Mouse (Mus musculus) CH12.LX (cell line): ENCODE results near the gene Agmo. TPM values are rescaled to one million over a fixed set of nuclear protein-coding genes. Genes with fewer than 3 reads are reported as not detected.

Experiments used
- DNase-seq: peaks from one replicate; pipeline ENCODE4 v3.0.0-alpha.2; 2013; ENCODE audit errors: extremely low read depth
- H3K27ac ChIP-seq: 2 replicates; pipeline ENCODE4 v1.5.1; 2012; ENCODE audit warnings: low read depth, mild to moderate bottlenecking, control low read depth, moderate library complexity; ENCODE audit not compliant: insufficient read depth
- H3K27me3 ChIP-seq: replicated peaks from 2 replicates; pipeline ENCODE3; 2012; ENCODE audit warnings: inconsistent platforms
- H3K36me3 ChIP-seq, 2 experiments: replicated peaks in 1 of 2; 2 replicates each; pipeline versions ENCODE3 to v1.6.1; 2012; ENCODE audit warnings: inconsistent platforms in 1 of 2, low read length in 1 of 2, mild to moderate bottlenecking in 1 of 2, mixed read lengths in 1 of 2, moderate library complexity in 1 of 2; ENCODE audit not compliant: control insufficient read depth in 1 of 2, insufficient read depth in 1 of 2
- H3K4me1 ChIP-seq, 2 experiments: 2 replicates each; pipeline ENCODE4 v1.6.1; 2012; ENCODE audit warnings: inconsistent platforms in 1 of 2, moderate library complexity in 1 of 2; ENCODE audit not compliant: insufficient read depth in 2 of 2, control insufficient read depth in 1 of 2
- H3K4me2 ChIP-seq: 2 replicates; pipeline ENCODE4 v1.6.1; 2012; ENCODE audit warnings: low read depth, mild to moderate bottlenecking, control low read depth; ENCODE audit not compliant: poor library complexity, insufficient read depth, severe bottlenecking
- H3K4me3 ChIP-seq, 3 experiments: fragments of 150-350 bp in 1 of 3; sonication (generic) in 1 of 3; replicated peaks in 1 of 3; 2 replicates each; pipeline versions ENCODE3 to v1.5.1; 2011 to 2012; ENCODE audit warnings: low read depth in 2 of 3, low read length in 2 of 3, mild to moderate bottlenecking in 2 of 3, moderate library complexity in 2 of 3, control low read depth in 1 of 3, improper control_type of control experiment in 1 of 3, inconsistent platforms in 1 of 3, mixed read lengths in 1 of 3; ENCODE audit not compliant: poor library complexity in 1 of 3
- H3K79me2 ChIP-seq: replicated peaks from 2 replicates; pipeline ENCODE4 v1.6.1; 2012; ENCODE audit warnings: mild to moderate bottlenecking, moderate library complexity; ENCODE audit not compliant: control insufficient read depth, poor library complexity, insufficient read depth, severe bottlenecking; ENCODE audit errors: extremely low read depth
- H3K9ac ChIP-seq: 2 replicates; pipeline ENCODE4 v1.6.1; 2012; ENCODE audit warnings: low read depth, mild to moderate bottlenecking, control low read depth, moderate library complexity; ENCODE audit not compliant: insufficient read depth
- H3K9me3 ChIP-seq: replicated peaks from 2 replicates; pipeline ENCODE3; 2012; ENCODE audit warnings: low read length, inconsistent platforms, mixed read lengths
- CHD1 ChIP-seq: IDR thresholded peaks from 2 replicates; pipeline ENCODE4 v1.6.1; 2012; ENCODE audit warnings: low read depth, low read length, improper control_type of control experiment, inconsistent platforms
- CHD2 ChIP-seq: IDR thresholded peaks from 2 replicates; pipeline ENCODE4 v1.6.1; 2011; ENCODE audit warnings: low read length, improper control_type of control experiment
- CTCF ChIP-seq, 2 experiments: IDR thresholded peaks in 1 of 2; conservative IDR thresholded peaks in 1 of 2; 2 replicates each; pipeline ENCODE4 v1.5.1; 2011 to 2012; ENCODE audit warnings: low read depth in 2 of 2, low read length in 2 of 2, improper control_type of control experiment in 1 of 2, inconsistent platforms in 1 of 2, mild to moderate bottlenecking in 1 of 2, moderate library complexity in 1 of 2
- E2F4 ChIP-seq: IDR thresholded peaks from 2 replicates; pipeline ENCODE4 v1.6.1; 2011; ENCODE audit warnings: low read depth, low read length, improper control_type of control experiment; ENCODE audit not compliant: insufficient replicate concordance
- ELF1 ChIP-seq: IDR thresholded peaks from 2 replicates; pipeline ENCODE4 v1.6.1; 2014; ENCODE audit warnings: low read depth, mild to moderate bottlenecking, inconsistent platforms, low read length, improper control_type of control experiment
- IRF4 ChIP-seq: IDR thresholded peaks from 2 replicates; pipeline ENCODE4 v1.6.1; 2014; ENCODE audit warnings: low read depth, mild to moderate bottlenecking, inconsistent platforms, low read length, improper control_type of control experiment
- JUN ChIP-seq: IDR thresholded peaks from 2 replicates; pipeline ENCODE4 v1.6.1; 2011; ENCODE audit warnings: low read depth, mild to moderate bottlenecking, low read length, improper control_type of control experiment, moderate library complexity; ENCODE audit not compliant: insufficient read depth
- JUND ChIP-seq: conservative IDR thresholded peaks from 2 replicates; pipeline ENCODE4 v1.6.1; 2011; ENCODE audit warnings: low read depth, low read length, improper control_type of control experiment
- MAFK ChIP-seq: IDR thresholded peaks from 2 replicates; pipeline ENCODE4 v1.6.1; 2011; ENCODE audit warnings: low read length, improper control_type of control experiment; ENCODE audit not compliant: insufficient replicate concordance
- MEF2A ChIP-seq: IDR thresholded peaks from 2 replicates; pipeline ENCODE4 v1.6.1; 2014; ENCODE audit warnings: low read depth, mild to moderate bottlenecking, inconsistent platforms, low read length, improper control_type of control experiment, borderline replicate concordance
- NRF1 ChIP-seq: IDR thresholded peaks from 2 replicates; pipeline ENCODE4 v1.6.1; 2014; ENCODE audit warnings: low read depth, mild to moderate bottlenecking, inconsistent platforms, low read length, improper control_type of control experiment, moderate library complexity
- PAX5 ChIP-seq: IDR thresholded peaks from 2 replicates; pipeline ENCODE4 v1.6.1; 2012; ENCODE audit warnings: low read length, inconsistent platforms, mixed read lengths
- POLR2A ChIP-seq: IDR thresholded peaks from 2 replicates; pipeline ENCODE4 v1.6.1; 2011; ENCODE audit warnings: low read depth, mild to moderate bottlenecking, improper control_type of control experiment, low read length
- POLR2AphosphoS2 ChIP-seq: IDR thresholded peaks from 2 replicates; pipeline ENCODE4 v1.6.1; 2011; ENCODE audit warnings: low read depth, low read length, improper control_type of control experiment
- RAD21 ChIP-seq: IDR thresholded peaks from 2 replicates; pipeline ENCODE4 v1.6.1; 2011; ENCODE audit warnings: low read depth, mild to moderate bottlenecking, low read length, improper control_type of control experiment, moderate library complexity
- RCOR1 ChIP-seq: conservative IDR thresholded peaks from 2 replicates; pipeline ENCODE4 v1.6.1; 2012; ENCODE audit warnings: low read depth, mild to moderate bottlenecking, inconsistent platforms, low read length, improper control_type of control experiment
- TCF12 ChIP-seq: IDR thresholded peaks from 2 replicates; pipeline ENCODE4 v1.6.1; 2014; ENCODE audit warnings: low read depth, mild to moderate bottlenecking, inconsistent platforms, low read length, improper control_type of control experiment
- UBTF ChIP-seq: IDR thresholded peaks from 2 replicates; pipeline ENCODE4 v1.6.1; 2012; ENCODE audit warnings: low read depth, mild to moderate bottlenecking, inconsistent platforms, low read length, improper control_type of control experiment, moderate library complexity
- ZC3H11A ChIP-seq: IDR thresholded peaks from 2 replicates; pipeline ENCODE4 v1.6.1; 2012; ENCODE audit warnings: low read depth, mild to moderate bottlenecking, inconsistent platforms, low read length, improper control_type of control experiment
- ZMIZ1 ChIP-seq: IDR thresholded peaks from 2 replicates; pipeline ENCODE4 v1.6.1; 2012; ENCODE audit warnings: low read depth, mild to moderate bottlenecking, inconsistent platforms, low read length, improper control_type of control experiment
- ZNF384 ChIP-seq: IDR thresholded peaks from 2 replicates; pipeline ENCODE4 v1.6.1; 2012; ENCODE audit warnings: low read depth, low read length, improper control_type of control experiment, inconsistent platforms
- dilution Hi-C: fragments of 300-500 bp; cut with MboI; formaldehyde crosslinking; loops from 2 replicates; pipeline ENCODE4 v1.14.3; 2020; ENCODE audit warnings: low sequenced_read_pairs; ENCODE audit not compliant: extremely low pct_unique_long_range_greater_than_20kb, extremely low pct_ligation_motif_present
- in situ Hi-C: fragments of 300-500 bp; cut with MboI; formaldehyde crosslinking; loops from 3 replicates; pipeline ENCODE4 v1.14.3; 2019; ENCODE audit warnings: low sequenced_read_pairs, low pct_ligation_motif_present, low pct_unique_long_range_greater_than_20kb, mixed read lengths
- polyA plus RNA-seq: library from polyadenylated mRNA; unstranded; fragments of >175 nt; gene quantifications from 2 replicates; pipeline ENCODE4 v1.2.1, GENCODE M21; 2012; ENCODE audit warnings: low read depth; ENCODE audit not compliant: insufficient read length
- total RNA-seq, 2 experiments: library from RNA; depleted of rRNA; stranded (reverse); fragments of 300-350 nt in 1 of 2; fragments of >200 nt in 1 of 2; gene quantifications; 2 replicates each; pipeline ENCODE4 v1.2.3; 2012 to 2014

The Agmo gene
- total and polyA plus RNA-seq, 3 experiments: 0.21 to 0.89 (median 0.61) TPM

GRCm38 (mm10) chr12:37426350-37426749 is 184.9 kb downstream of the Agmo start:
- Histone ChIP-seq H3K27me3 (no peaks in the 10 kb centered on the region), H3K79me2 (no peaks in the 10 kb centered on the region), H3K4me3 (no peak overlapping the region), H3K9ac (no peak overlapping the region), H3K27ac (no peak overlapping the region), H3K4me2 (no peak overlapping the region), H3K9me3 (no peaks in the 10 kb centered on the region), H3K4me1 (no peaks in the 10 kb centered on the region), H3K36me3 (no peaks in the 10 kb centered on the region)
- in situ Hi-C loops (no loop called here), dilution Hi-C loops (no loop called here)
- TF ChIP-seq TCF12: no peak
- no peak for TF ChIP-seq CHD1
- no peak for TF ChIP-seq MAFK
- TF ChIP-seq UBTF: no peak
- no peak for TF ChIP-seq ZC3H11A
- no peak for TF ChIP-seq POLR2A
- no peak for TF ChIP-seq IRF4
- no peak for TF ChIP-seq ZNF384
- TF ChIP-seq ZMIZ1: no peak
- no peak for TF ChIP-seq CHD2
- no peak for TF ChIP-seq JUN
- TF ChIP-seq POLR2AphosphoS2: no peak
- no peak for TF ChIP-seq RAD21
- TF ChIP-seq ELF1: no peak
- TF ChIP-seq RCOR1: no peak
- TF ChIP-seq JUND: no peak
- no peak for TF ChIP-seq CTCF (conservative IDR thresholded peaks at IDR 0.05 in 1 of 2, IDR thresholded peaks at IDR 0.05 in 1 of 2; ENCODE audit: low read depth in 2 of 2, low read length in 2 of 2)
- no peak for TF ChIP-seq PAX5
- no peak for DNase-seq

GRCm38 (mm10) chr12:37426750-37427149 is 185.3 kb downstream of the Agmo start:
- Histone ChIP-seq H3K36me3 (no peaks in the 10 kb centered on the region), H3K27ac (no peak overlapping the region), H3K9me3 (no peaks in the 10 kb centered on the region), H3K4me2 (no peak overlapping the region), H3K4me1 (no peaks in the 10 kb centered on the region), H3K27me3 (no peaks in the 10 kb centered on the region), H3K79me2 (no peaks in the 10 kb centered on the region), H3K9ac (no peak overlapping the region), H3K4me3 (no peak overlapping the region)
- in situ Hi-C loops (no loop called here), dilution Hi-C loops (no loop called here)
- DNase-seq: no peak
- TF ChIP-seq UBTF (no peak), ELF1 (no peak), E2F4 (no peak), RAD21 (no peak), NRF1 (no peak), MEF2A (no peak), CTCF (conservative IDR thresholded peaks at IDR 0.05 in 1 of 2, IDR thresholded peaks at IDR 0.05 in 1 of 2; ENCODE audit: low read depth in 2 of 2, low read length in 2 of 2) (no peak)
